Mouse (Mus musculus) Patski (cell line): ENCODE data around the gene Map4. TPM values are rescaled to one million over a fixed set of nuclear protein-coding genes. Genes with fewer than 3 reads are reported as not detected.

ENCODE experiments used
- ATAC-seq: fragments of 100-300 bp; one replicate; pipeline ENCODE4 v1.8.0; 2021
- CTCF ChIA-PET: fragments of 350-600 bp; sonication (Branson Sonifier 250); formaldehyde crosslinking; loops from one replicate; lab custom pipeline; 2022; ENCODE audit warnings: inconsistent platforms; lab: Charles Lee
- POLR2A ChIA-PET: fragments of 350-600 bp; sonication (Branson Sonifier 250); formaldehyde crosslinking; loops from one replicate; lab custom pipeline; 2022; ENCODE audit warnings: antibody characterized with exemption, inconsistent platforms; lab: Charles Lee
- DNase-seq: peaks from one replicate; pipeline ENCODE4 v3.0.0-alpha.2; 2011; ENCODE audit warnings: low read depth, low spot score
- H3K27me3 ChIP-seq: fragments of 371-371 bp; one replicate; pipeline ENCODE4 v1.5.1; 2021
- CTCF ChIP-seq: fragments of 100-300 bp; IDR thresholded peaks from one replicate; pipeline ENCODE4 v1.5.1; 2021
- in situ Hi-C: fragments of 300-500 bp; cut with MboI; formaldehyde crosslinking; loops from 3 replicates; pipeline ENCODE4 v1.11.1; 2018; ENCODE audit warnings: low pct_unique_long_range_greater_than_20kb, mixed read lengths
- polyA plus RNA-seq: library from polyadenylated mRNA; unstranded; gene quantifications from one replicate; pipeline ENCODE4 v1.2.3, GENCODE M21; 2021

Map4 gene
- polyA plus RNA-seq, result 143 TPM

- no peaks in the 10 kb centered on the region for H3K27me3 ChIP-seq
- ChIA-PET POLR2A (no interaction called here), CTCF (no interaction called here)
- ATAC-seq, result peak; percentile 97
- peak; percentile 78 for TF ChIP-seq CTCF
- in situ Hi-C loops, result no loop called here
- DNase-seq, result peak; percentile 64
These were observed at the start of gene Map4 for GRCm38 (mm10) chr9:109931257-109932171. Gene Map4, plus strand, starts transcription at chr9:109931460.

GRCm38 (mm10) chr9:109886259-109886658, 45.0 kb upstream of the Map4 start:
- in situ Hi-C loops, result no loop called here
- ATAC-seq, result no peak
- ChIA-PET POLR2A (no interaction called here), CTCF (no interaction called here)
- TF ChIP-seq CTCF, result no peak
- no peaks in the 10 kb centered on the region for H3K27me3 ChIP-seq
- no peak for DNase-seq

GRCm38 (mm10) chr9:109887321-109887720, 43.9 kb upstream of the Map4 start:
- H3K27me3 ChIP-seq, result no peaks in the 10 kb centered on the region
- no peak for DNase-seq
- CTCF ChIA-PET, result interaction anchor here (1.2 kb wide), 1 partner anchor 8 kb away, joined by 4 read pairs; no protein-coding TSS in a partner anchor
- no peak for TF ChIP-seq CTCF
- POLR2A ChIA-PET, result no interaction called here
- in situ Hi-C loops, result no loop called here
- no peak for ATAC-seq

- no peak for DNase-seq
- TF ChIP-seq CTCF, result no peak
- no peak for ATAC-seq
- CTCF ChIA-PET, result interaction anchor here (1.2 to 2.9 kb wide), 8 partner anchors 15 to 405 kb away, joined by 4 to 10 read pairs (median 8); no protein-coding TSS in a partner anchor
- H3K27me3 ChIP-seq, result no peaks in the 10 kb centered on the region
- in situ Hi-C loops, result loop anchor here (5.0 kb wide), 1 partner anchor 181 kb away; no protein-coding TSS in a partner anchor
- POLR2A ChIA-PET, result no interaction called here
These were observed 39.8 kb upstream of the Map4 start for GRCm38 (mm10) chr9:109891501-109891900.

GRCm38 (mm10) chr9:109892651-109893250, 38.5 kb upstream of the Map4 start:
- DNase-seq (no peak), ATAC-seq (no peak)
- H3K27me3 ChIP-seq, result no peaks in the 10 kb centered on the region
- ChIA-PET CTCF (interaction anchor here (0.6 to 2.9 kb wide), 25 partner anchors 9 to 404 kb away, joined by 3 to 11 read pairs (median 4); no protein-coding TSS in a partner anchor), POLR2A (interaction anchor here (0.5 to 1.1 kb wide), 2 partner anchors 183 to 191 kb away, joined by 3 read pairs; no protein-coding TSS in a partner anchor)
- peak; percentile 95 for TF ChIP-seq CTCF
- in situ Hi-C loops, result loop anchor here (5.0 kb wide), 1 partner anchor 180 kb away; no protein-coding TSS in a partner anchor

GRCm38 (mm10) chr9:109894413-109895090, 36.7 kb upstream of the Map4 start:
- in situ Hi-C loops, result loop anchor here (5.0 kb wide), 3 partner anchors 43 to 178 kb away; no protein-coding TSS in a partner anchor
- ChIA-PET CTCF (interaction anchor here (1.1 to 2.9 kb wide), 16 partner anchors 10 to 187 kb away, joined by 3 to 9 read pairs (median 5); no protein-coding TSS in a partner anchor), POLR2A (interaction anchor here (0.7 kb wide), 1 partner anchor 17 kb away, joined by 3 read pairs; no protein-coding TSS in a partner anchor)
- peak; percentile 88 for ATAC-seq
- no peaks in the 10 kb centered on the region for H3K27me3 ChIP-seq
- DNase-seq, result no peak
- TF ChIP-seq CTCF, result peak; percentile 83

GRCm38 (mm10) chr9:109895593-109895992, 35.7 kb upstream of the Map4 start:
- in situ Hi-C loops, result loop anchor here (5.0 kb wide), 2 partner anchors 42 to 87 kb away; no protein-coding TSS in a partner anchor
- no peaks in the 10 kb centered on the region for H3K27me3 ChIP-seq
- ATAC-seq, result peak; percentile 72
- no peak for TF ChIP-seq CTCF
- peak; percentile 70 for DNase-seq
- POLR2A ChIA-PET, result interaction anchor here (1.0 kb wide), 1 partner anchor 9 kb away, joined by 4 read pairs; no protein-coding TSS in a partner anchor
- CTCF ChIA-PET, result interaction anchor here (1.1 to 2.1 kb wide), 13 partner anchors 12 to 181 kb away, joined by 3 to 8 read pairs (median 5); no protein-coding TSS in a partner anchor

GRCm38 (mm10) chr9:109896253-109897150, 34.8 kb upstream of the Map4 start:
- POLR2A ChIA-PET, result interaction anchor here (0.8 to 1.0 kb wide), 2 partner anchors 8 to 26 kb away, joined by 3 to 4 read pairs; no protein-coding TSS in a partner anchor
- DNase-seq (no peak), ATAC-seq (no peak)
- in situ Hi-C loops, result loop anchor here (5.0 kb wide), 2 partner anchors 41 to 86 kb away; no protein-coding TSS in a partner anchor
- CTCF ChIA-PET, result interaction anchor here (1.0 to 2.1 kb wide), 8 partner anchors 9 to 180 kb away, joined by 3 to 8 read pairs (median 5); no protein-coding TSS in a partner anchor
- no peaks in the 10 kb centered on the region for H3K27me3 ChIP-seq
- TF ChIP-seq CTCF, result no peak

GRCm38 (mm10) chr9:109898027-109898426, 33.2 kb upstream of the Map4 start:
- TF ChIP-seq CTCF, result no peak
- ChIA-PET POLR2A (no interaction called here), CTCF (no interaction called here)
- no peak for DNase-seq
- no peaks in the 10 kb centered on the region for H3K27me3 ChIP-seq
- in situ Hi-C loops, result loop anchor here (5.0 kb wide), 2 partner anchors 39 to 84 kb away; no protein-coding TSS in a partner anchor
- no peak for ATAC-seq
